Mouse (Mus musculus) mesoderm, embryonic 11.5 days (tissue): ENCODE measurements around the gene Abat.
"Not testable (repeated sequence)": the region's sequence is repeated elsewhere in the genome, so short reads cannot be mapped to it uniquely, and the experiment has no call there.

ENCODE experiments used
- DNase-seq: peaks from one replicate; pipeline ENCODE4 v3.0.0-alpha.2; 2012; ENCODE audit warnings: low read depth, low spot score

Gene Abat

DNA sequence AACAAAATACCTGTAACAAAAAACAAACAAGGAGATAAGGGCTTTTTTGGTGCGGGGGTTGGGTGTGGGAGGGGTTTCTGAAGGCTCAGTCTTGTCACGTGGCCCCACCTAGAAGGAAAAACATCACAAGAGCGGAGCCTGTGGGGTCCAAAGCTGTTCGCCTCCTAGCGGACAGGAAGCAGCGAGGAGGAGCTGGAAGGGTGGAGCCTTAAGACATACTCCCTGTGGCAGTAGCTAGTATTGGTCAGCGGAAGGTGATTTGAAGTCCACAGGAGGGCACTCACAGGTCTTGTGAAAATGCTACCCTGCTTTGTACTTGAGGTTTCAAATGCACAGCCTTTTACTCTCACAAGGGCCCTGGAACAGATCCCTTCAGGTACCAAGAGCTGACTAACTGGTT is 19.7 kb downstream of the Abat start:
- DNase-seq, result no peak

DNA sequence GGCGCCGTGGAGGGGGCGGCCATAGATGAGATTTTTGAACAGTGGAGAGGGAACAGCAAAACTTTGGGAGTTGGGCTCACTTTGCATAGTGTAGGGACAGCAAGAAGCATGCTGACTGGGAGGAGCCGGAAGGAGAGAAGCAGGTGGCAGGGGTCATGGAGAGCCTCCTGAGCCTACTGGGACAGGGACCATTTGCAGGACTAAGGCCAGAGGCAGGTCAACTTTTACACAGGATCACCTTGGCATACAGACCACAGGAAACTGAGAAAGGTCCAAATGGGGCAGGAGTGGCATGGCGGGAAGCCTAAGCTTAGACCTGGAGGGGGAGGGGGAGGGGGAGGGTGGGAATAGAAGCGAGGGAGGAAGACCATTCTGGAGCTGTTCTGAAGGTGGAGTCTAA is 20.2 kb downstream of the Abat start:
- no peak for DNase-seq

- no peak for DNase-seq
These were observed 21.4 kb downstream of the Abat start for GRCm38 (mm10) chr16:8534466-8535200.

DNA sequence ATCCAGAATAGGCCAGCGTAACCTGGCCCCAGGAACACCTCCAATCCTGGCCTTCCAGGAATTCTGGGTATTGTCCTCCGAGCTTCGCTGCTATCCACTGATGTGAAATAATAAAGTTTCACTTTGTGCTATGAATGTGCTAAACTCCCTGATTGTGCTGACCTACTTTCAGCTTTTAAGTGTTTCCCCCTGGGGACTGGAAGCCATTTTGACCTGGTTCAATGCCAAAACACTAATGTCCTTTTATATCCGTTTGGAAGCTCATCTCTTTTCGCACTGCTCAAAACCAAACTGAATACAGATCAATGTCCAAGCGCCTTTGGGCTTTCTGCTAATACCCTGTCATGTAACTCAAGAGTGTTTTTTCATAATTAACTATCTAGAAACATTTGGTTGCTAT is 22.2 kb downstream of the Abat start:
- no peak for DNase-seq

GRCm38 (mm10) chr16:8539150-8539865 is 26.1 kb downstream of the Abat start:
- peak; percentile 92 for DNase-seq

DNA sequence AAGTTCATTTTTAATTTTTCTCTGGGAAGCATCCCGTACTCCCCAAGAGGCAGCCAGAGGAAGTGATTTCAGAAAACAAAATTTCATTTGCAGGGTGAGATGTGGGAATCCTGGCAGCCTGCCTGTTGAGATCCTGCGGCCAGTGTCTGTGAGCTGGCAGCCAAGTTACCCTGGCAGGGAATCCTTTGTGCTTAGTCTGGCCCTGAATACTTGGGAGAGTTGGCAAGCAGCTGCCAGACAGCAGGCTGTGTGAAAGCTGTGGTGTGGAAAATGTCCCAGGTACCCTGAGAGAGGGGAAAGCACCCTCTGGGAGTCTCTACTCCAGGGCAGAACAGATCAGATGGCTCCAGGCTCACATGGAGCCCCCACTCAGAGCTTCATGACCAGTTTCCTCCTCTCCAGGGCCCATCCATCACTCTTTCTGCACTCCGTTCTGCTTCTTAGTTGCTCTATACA is 27.7 kb downstream of the Abat start:
- DNase-seq, result no peak

DNA sequence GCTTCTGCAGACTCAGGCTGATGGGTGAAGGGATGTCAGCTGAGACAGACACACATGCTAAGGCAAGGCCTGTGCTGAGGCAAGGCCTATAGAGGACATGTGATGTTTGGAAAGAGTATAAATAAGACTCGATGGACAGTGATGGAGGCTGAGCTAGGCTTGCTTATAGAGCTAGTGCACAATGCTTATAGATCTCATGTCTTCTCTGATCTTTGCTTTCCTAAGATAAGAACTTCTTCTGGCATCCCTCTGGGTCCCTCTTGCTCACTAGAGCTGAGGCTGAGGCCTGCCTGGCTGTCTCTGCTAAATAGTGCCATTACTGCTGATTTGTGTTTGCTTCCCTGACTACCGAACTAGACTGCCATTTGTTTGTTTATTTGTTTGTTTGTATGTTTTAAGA is 34.6 kb downstream of the Abat start:
- DNase-seq, result no peak

DNA sequence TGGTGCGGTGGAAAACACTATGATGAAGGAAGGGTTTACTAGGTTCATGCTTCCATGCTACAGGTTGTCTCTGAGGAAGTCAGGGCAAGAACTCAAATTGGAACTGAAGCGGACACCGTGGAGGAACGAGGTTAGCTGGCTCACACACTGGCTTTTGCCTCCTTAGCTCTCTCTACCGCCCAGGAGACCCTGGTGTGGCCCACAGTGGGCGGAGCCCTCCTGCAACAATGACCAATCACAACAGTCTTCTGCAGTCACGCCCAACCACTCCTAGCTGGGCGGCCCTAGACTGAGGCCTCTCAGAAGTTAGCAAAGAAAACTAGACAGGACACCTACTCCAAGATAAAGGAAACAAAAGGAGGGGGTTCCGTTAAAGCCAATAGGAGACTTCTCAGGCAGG is 36.3 kb downstream of the Abat start:
- no peak for DNase-seq

DNA sequence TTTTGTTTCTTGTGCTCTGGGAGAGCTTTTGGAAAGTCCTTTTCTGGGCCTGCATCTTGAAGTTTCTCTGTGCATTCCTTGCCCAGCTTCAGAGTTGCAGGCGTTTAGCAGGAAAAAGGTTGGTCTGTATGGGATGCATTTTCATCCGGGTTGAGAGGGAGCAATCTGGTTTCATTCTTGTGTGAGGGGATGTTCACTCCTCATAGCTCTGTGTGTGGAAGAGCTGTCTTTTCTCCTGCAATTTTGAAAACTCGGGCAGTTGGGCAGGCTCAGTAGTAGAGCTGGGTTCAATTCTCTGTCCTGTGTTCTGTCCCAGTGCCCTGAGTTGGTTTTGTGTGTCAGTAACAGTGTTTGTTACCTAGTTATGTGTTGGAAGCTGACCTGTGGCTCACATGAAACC is 41.1 kb downstream of the Abat start:
- no peak for DNase-seq

DNA sequence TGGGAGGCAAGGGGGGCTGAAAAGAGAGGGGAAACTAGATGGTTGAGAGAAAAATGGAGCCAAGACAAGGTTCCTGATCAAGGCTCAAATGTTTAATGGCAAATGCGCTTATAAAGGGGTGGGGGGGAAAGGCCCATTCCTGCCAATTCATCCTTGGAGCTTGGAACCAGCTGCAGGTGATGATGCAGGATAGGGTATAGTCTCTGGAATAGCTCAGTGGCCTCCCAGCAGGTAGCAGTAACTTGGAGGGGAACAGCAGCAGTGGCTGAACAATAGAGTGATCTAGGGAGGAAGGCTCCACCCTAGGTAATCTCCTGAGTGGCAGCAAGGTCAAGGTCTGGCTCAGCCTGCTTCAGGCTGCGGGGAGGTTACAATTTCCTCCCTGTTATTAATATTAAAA is 41.5 kb downstream of the Abat start:
- DNase-seq, result not testable (repeated sequence)

- DNase-seq, result not testable (repeated sequence)
These were observed 42.1 kb downstream of the Abat start for GRCm38 (mm10) chr16:8555371-8555770.

DNA sequence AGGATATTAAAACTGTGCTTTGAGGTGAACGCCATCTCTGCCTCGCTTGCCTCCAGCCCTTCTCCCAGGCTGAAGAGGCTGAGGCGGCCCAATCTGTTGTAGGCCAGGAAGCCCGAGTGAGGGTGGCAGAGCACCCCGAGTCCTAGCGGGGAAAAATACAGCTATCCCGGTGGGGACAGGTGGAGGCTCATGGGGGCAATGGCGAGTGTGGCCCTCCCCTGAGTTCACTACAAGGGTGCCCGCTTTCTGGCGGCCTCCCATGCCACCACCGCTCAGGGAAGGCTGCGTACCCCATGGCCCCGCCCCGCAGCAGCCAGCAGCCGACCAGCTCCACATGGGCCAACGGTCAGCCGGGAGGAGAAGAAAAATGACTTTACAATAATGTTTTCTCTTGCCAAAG is 46.9 kb downstream of the Abat start:
- no peak for DNase-seq

GRCm38 (mm10) chr16:8561101-8561500 is 47.9 kb downstream of the Abat start:
- DNase-seq, result not testable (repeated sequence)

GRCm38 (mm10) chr16:8561856-8562255 is 48.6 kb downstream of the Abat start:
- DNase-seq, result not testable (repeated sequence)

- DNase-seq, result not testable (repeated sequence)
These were observed 49.6 kb downstream of the Abat start for GRCm38 (mm10) chr16:8562827-8563226.

DNA sequence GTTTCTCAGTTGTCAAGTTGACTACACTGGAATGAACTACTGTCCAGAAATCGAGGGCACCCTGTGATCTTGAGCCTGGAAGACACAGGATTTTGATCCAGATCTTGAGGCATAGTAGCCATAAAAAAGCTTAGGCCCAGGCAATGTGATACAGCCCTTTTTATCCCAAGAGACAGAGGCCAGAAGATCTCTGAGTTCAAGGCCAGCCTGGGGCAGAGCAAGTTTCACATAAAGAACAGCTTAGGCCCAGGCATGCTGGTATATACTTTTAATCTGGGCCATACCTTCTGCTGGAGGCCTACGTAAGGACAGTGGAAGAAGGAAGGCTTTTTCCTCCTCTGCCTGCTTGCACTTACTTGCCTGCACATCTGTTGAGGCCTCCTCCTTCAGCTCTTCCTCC is 51.6 kb downstream of the Abat start:
- no peak for DNase-seq

- DNase-seq, result no peak
These were observed 52.3 kb downstream of the Abat start for GRCm38 (mm10) chr16:8565539-8565938.

DNA sequence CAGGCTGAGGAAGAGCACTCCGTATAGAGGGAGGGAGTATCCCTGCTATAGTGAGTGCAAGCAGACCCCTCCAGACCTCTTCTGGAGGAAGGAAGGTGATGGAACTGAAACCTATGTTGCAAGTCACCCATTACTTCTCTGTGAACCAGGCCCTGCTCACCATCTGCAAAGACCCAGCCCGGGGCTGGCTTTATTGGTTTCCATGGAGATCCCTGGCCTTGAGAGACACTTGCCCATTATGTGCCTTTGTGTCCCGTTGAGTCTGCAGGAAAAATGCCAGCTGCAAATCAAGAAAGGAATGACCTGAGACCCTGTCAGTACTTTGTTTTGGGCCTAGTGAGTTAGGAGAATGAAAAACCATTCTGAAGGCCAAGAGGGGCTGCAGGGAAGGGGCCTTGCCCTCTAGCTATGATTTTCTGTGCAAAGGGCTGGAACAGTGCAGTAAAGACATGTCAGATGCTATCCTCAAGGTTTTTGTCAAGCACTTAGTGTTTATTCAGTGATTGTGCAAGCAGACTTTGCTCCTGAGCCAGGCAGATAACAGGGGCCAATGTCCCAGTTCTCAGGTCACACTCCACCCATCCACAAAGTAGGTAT is 53.0 kb downstream of the Abat start:
- peak; percentile 79 for DNase-seq

GRCm38 (mm10) chr16:8568881-8569280 is 55.7 kb downstream of the Abat start:
- DNase-seq, result no peak

- no peak for DNase-seq
These were observed 57.1 kb downstream of the Abat start for GRCm38 (mm10) chr16:8570336-8570735.

GRCm38 (mm10) chr16:8570901-8571615 is 57.8 kb downstream of the Abat start:
- DNase-seq, result no peak

DNA sequence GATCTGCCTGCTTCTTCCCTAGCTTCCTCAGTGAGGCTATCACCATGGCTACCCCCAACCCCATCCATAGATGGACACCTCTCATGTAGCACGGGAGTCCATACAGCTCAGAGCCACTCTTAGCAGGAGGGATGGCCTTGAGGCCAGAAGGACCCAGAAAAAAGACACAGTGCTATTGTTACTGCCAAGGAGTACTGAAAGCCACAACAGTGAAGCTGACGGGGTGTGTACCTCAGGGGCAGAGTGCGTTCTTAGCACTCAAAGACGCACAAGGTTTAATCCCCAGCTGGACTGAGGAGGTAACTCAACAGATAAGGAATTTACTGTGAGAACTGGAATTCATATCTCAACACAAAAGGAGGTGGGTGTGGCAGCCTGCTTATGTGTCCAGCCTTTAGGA is 59.8 kb downstream of the Abat start:
- no peak for DNase-seq
